Mouse (Mus musculus) c-Kit-positive CD71-positive TER-119-positive erythroid progenitor cells, embryonic 14.5 days (primary cell): Measurements from ENCODE around the gene Olfr180.

Source experiments
- DNase-seq: peaks from one replicate; pipeline ENCODE4 v3.0.0-alpha.2; 2013; ENCODE audit warnings: low spot score

Gene Olfr180

DNA sequence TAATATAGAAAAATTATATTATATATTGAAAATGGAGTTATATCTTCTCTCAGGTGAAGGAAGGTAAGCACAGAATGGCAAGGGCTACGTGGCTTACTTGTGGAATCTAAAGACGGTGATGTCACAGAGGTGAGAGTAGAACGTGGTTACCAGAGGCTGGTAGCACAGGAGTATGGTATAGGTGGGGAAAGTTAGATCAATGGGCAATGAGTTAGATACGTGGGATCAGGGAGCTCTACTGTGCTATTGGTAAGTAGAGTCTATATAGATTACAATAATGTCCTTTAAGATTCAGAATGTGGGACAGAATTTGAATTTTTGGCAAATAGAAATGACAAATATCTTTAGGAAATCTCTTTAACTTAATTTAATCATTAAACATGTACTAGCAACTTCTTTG is at the start of gene Olfr180:
TSS of gene Olfr180 (minus strand) at position 101 of the 400 bp plus-strand sequence.
- no peak for DNase-seq

DNA sequence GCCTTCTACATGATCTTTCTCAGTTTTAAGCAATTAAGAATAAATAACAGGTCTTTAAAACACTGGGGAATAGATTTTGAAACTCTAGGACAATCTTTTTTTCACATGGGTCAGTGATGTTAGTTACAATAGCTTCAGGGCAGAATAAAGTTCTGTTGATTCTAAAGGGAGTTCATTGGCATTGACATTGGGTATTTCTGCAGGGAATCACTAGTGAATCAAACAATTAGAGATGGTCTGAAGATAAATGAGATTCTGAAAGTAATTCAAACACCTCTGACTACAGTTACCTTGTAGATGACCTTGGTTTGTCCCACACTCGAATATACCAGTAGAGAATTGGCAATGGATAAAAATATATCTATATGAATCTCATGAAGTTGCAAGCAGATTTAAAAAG is 537 bp downstream of the Olfr180 start, which contains the start of gene Olfr181:
TSS of gene Olfr181 (minus strand) at position 101 of the 400 bp plus-strand sequence.
- DNase-seq = no peak

DNA sequence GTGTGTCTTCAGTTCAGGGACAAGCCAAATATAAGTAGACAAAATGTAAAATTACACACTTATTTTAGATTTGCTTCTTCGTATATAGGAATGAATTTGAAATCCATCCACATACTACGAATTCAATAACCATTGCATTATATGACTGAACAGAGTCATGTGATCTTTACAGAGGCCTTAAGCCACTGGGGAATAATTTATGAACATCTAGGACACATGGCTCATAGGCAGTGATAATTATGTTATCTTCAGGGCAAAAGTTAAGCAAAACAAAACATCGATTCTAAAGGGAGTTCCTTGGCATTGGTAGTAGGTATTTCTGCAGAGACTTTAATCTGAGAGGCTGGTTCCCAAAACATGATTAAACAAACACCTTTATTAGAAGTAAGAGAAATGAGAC is 37.2 kb downstream of the Olfr180 start, which contains the start of gene Olfr178:
TSS of gene Olfr178 (minus strand) at position 101 of the 400 bp plus-strand sequence.
- DNase-seq = no peak

DNA sequence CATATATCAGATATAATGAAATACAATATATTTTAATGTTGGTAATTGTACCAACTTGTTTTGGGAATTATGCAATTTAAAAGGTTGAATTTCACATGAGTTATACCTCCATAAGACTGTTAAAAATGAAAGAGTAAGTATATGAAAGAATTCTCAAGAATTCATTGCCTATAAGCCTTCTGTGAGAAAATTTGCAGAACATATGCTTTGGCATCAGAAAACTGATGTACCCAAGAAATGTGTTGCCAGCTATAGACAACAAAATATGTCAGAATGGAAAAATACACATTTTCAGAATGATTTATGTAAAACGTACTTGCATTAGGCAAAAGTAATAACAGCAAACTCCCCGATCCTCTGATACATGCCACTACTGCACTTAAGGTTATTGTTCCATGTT is 44.8 kb downstream of the Olfr180 start:
- DNase-seq = no peak

DNA sequence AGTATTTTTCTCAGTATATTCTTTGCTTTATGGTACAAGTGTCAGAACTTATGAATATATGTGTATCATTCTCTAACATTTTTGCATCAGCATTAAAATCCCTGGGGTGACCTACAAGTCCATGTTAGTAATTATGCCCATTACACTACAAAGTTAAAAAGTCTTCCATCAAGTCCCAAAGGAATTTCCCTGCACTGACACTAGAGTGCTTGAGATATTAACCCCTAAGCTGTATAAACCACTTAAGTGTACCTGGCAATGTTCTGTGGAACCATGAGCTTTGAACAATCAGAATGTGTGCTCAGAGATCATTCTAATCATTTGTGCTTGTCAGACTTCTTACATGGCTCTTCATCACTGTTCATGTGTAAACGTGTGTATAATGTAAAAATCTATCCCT is 54.5 kb downstream of the Olfr180 start, which contains the start of gene Olfr177:
TSS of gene Olfr177 (minus strand) at position 101 of the 400 bp plus-strand sequence.
- DNase-seq = no peak
